In the genomic region with DNA sequence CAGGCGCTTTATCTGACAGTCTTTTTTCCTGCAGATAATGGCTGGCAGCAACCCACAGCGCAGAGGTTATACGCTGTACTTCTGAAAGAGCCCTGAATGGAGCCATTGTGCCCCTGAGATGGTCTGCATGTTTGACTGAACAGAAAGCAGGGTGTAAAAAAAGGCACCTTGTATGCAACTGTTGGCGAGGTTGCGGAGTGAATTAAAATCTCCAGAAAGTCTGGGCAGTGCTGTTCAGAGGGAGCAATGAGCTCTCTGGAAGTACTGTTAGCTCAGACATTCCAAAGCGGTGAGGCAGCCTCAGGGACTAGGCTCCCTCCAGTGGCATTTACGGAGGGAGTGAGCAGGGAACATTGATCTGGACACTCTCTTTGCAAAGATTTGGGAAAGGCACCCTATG, we compare ENCODE assay signal across 7 mouse cellular contexts. TPM values are rescaled to one million over a fixed set of nuclear protein-coding genes. Genes with fewer than 3 reads are reported as not detected.
DNase-seq lines count a peak whose midpoint lies in the region; ATAC-seq lines count a peak whose summit lies in the region.

No protein-coding gene starts in this region.

- no peak overlapping the region for H3K4me3 ChIP-seq in limb, embryonic 11.5 days (ENCODE audit: low read depth, low read length)
- no peak overlapping the region for H3K4me3 ChIP-seq in neural tube, embryonic 12.5 days

- no peak overlapping the region for H3K4me2 ChIP-seq in limb, embryonic 11.5 days (ENCODE audit: low read depth, severe bottlenecking)
- peak overlapping the region; percentile 26; the same call in 1 of the 2 replicates for H3K4me2 ChIP-seq in neural tube, embryonic 12.5 days (replicated peaks)

- H3K27me3 ChIP-seq in limb, embryonic 11.5 days (ENCODE audit: control insufficient read depth, insufficient read depth, low read length): no peaks in the 10 kb centered on the region
- 0 out of 2 replicates have a peak, but pooled peaks cover 2% of the 10 kb centered on the region for H3K27me3 ChIP-seq in neural tube, embryonic 12.5 days (replicated peaks)

- peaks cover 21% of the 10 kb centered on the region for H3K4me1 ChIP-seq in limb, embryonic 11.5 days (ENCODE audit: control insufficient read depth, insufficient read depth, low read length)
- H3K4me1 ChIP-seq in neural tube, embryonic 12.5 days: peaks cover 31% of the 10 kb centered on the region

- 42% methylated on average over 7 of the region's 7 CpGs for WGBS in limb, embryonic 11.5 days
- WGBS in neural tube, embryonic 12.5 days: 6% methylated on average over 7 of the region's 7 CpGs

- no peak for ATAC-seq in limb, embryonic 11.5 days (ENCODE audit: insufficient number of reproducible peaks, low FRiP score, low TSS enrichment, low read depth)
- ATAC-seq in neural tube, embryonic 12.5 days (ENCODE audit: low FRiP score, low read depth): peak; percentile 71
- no peak for ATAC-seq in monocyte, adult 5-6 weeks (replicated peaks; ENCODE audit: insufficient number of reproducible peaks, low FRiP score, low TSS enrichment, poor library complexity, severe bottlenecking)

- H3K9ac ChIP-seq in limb, embryonic 11.5 days (ENCODE audit: low read length): no peak overlapping the region
- no peak overlapping the region for H3K9ac ChIP-seq in neural tube, embryonic 12.5 days

- peak overlapping the region; percentile 47; the same call in 1 of the 2 replicates for H3K27ac ChIP-seq in limb, embryonic 11.5 days (replicated peaks; ENCODE audit: low read depth, low read length)
- no peak overlapping the region for H3K27ac ChIP-seq in neural tube, embryonic 12.5 days

- no peaks in the 10 kb centered on the region for H3K36me3 ChIP-seq in limb, embryonic 11.5 days (ENCODE audit: control insufficient read depth, insufficient read depth, low read length)
- no peaks in the 10 kb centered on the region for H3K36me3 ChIP-seq in neural tube, embryonic 12.5 days

- peak; percentile 11 for DNase-seq in adrenal gland, adult 8-10 months
- peak; percentile 80 for DNase-seq in embryo, embryonic 10.5 days (ENCODE audit: low spot score)
- peak; percentile 50 to 66 for DNase-seq in heart, adult 9 months (ENCODE audit: low spot score in 2 of 2)
- DNase-seq in limb, embryonic 11.5 days (ENCODE audit: low spot score): peak; percentile 55
- DNase-seq in frontal cortex, adult 2 months (ENCODE audit: extremely low spot score in 1 of 2, low spot score in 1 of 2): no peak

- no peaks in the 10 kb centered on the region for H3K9me3 ChIP-seq in limb, embryonic 11.5 days (ENCODE audit: control insufficient read depth, low read length)
- H3K9me3 ChIP-seq in neural tube, embryonic 12.5 days: no peaks in the 10 kb centered on the region

RNA-seq across cellular contexts. Expression of a gene that starts 2.0 kb away (rescaled TPM):
- 10 to 100 TPM in 1 of 4 experiments, 1 to 10 TPM in 3; 5.2 to 10.2 (median 6.5) TPM for total RNA-seq in adrenal gland, adult 8-10 months (2022)
- 4.5 and 5.3 TPM in 2 replicates for polyA plus RNA-seq in limb, embryonic 11.5 days (2014; fragmentation: Nextera tagmentation; extraction: Ambion mirVana)
- 8.6 and 10.5 TPM in 2 replicates for polyA plus RNA-seq in neural tube, embryonic 12.5 days (2016; fragmentation: Nextera tagmentation; extraction: Ambion mirVana)
- total RNA-seq in monocyte, adult 5-6 weeks (2017): 0.10 TPM in 1 of 3 replicates, not detected in the others
- 4.7 and 5.5 TPM in 2 replicates for polyA plus RNA-seq in frontal cortex, adult 2 months (2012; rRNA removed)

Comparison
In these comparisons a context has a peak if more than half of its experiments do, and no peak if none do; other contexts are left out.
1. DNase-seq: peak in adrenal gland, adult 8-10 months (single experiment), embryo, embryonic 10.5 days (single experiment), heart, adult 9 months (2 of 2) and limb, embryonic 11.5 days (single experiment); none in frontal cortex, adult 2 months (0 of 2).